Mouse (Mus musculus): ENCODE results near the gene Frem2. TPM values are rescaled to one million over a fixed set of nuclear protein-coding genes. Genes with fewer than 3 reads are reported as not detected.
A peak's percentile ranks its signal among the peaks of the same experiment; 100 is the strongest.

Frem2 gene
- 1.0 and 1.3 TPM in 2 replicates for polyA plus RNA-seq (2014; fragmentation: Nextera tagmentation; extraction: Ambion mirVana)

GRCm38 (mm10) chr3:53656878-53657561 is at the start of gene Frem2:
Gene Frem2, minus strand, starts transcription at chr3:53657355.
- Histone ChIP-seq H3K27me3 (replicated peaks; ENCODE audit: control insufficient read depth, insufficient read depth, low read length) (peaks cover 11% of the 10 kb centered on the region; the same call in 1 of the 2 replicates), H3K27ac (ENCODE audit: low read depth, low read length) (no peak within 1 kb of the TSS), H3K9ac (ENCODE audit: low read length) (peak within 1 kb of the TSS; percentile 68), H3K4me3 (ENCODE audit: low read depth, low read length) (peak within 1 kb of the TSS; percentile 52), H3K4me1 (ENCODE audit: control insufficient read depth, insufficient read depth, low read length) (peaks cover 12% of the 10 kb centered on the region), H3K36me3 (ENCODE audit: control insufficient read depth, insufficient read depth, low read length) (no peaks in the 10 kb centered on the region), H3K9me3 (replicated peaks; ENCODE audit: control insufficient read depth, low read length) (peaks cover 5% of the 10 kb centered on the region; the same call in 1 of the 2 replicates), H3K4me2 (ENCODE audit: low read length) (peak within 1 kb of the TSS; percentile 100)
- DNase-seq (ENCODE audit: low spot score) (peak; percentile 93), ATAC-seq (peak; percentile 96)
- WGBS = under 1% methylated on average over 34 of the region's 34 CpGs

GRCm38 (mm10) chr3:53705992-53706495 is 48.9 kb upstream of the Frem2 start:
- 60% methylated on average over 6 of the region's 6 CpGs for WGBS
- ATAC-seq (no peak), DNase-seq (ENCODE audit: low spot score) (no peak)
- no peak overlapping the region for H3K9ac ChIP-seq (ENCODE audit: low read length)
- no peak overlapping the region for H3K27ac ChIP-seq (ENCODE audit: low read depth, low read length)
- no peaks in the 10 kb centered on the region for H3K27me3 ChIP-seq (replicated peaks; ENCODE audit: control insufficient read depth, insufficient read depth, low read length)
- H3K36me3 ChIP-seq (ENCODE audit: control insufficient read depth, insufficient read depth, low read length) = no peaks in the 10 kb centered on the region
- no peak overlapping the region for H3K4me3 ChIP-seq (ENCODE audit: low read depth, low read length)
- no peak overlapping the region for H3K4me2 ChIP-seq (ENCODE audit: low read length)
- H3K9me3 ChIP-seq (replicated peaks; ENCODE audit: control insufficient read depth, low read length) = no peaks in the 10 kb centered on the region
- peaks cover 8% of the 10 kb centered on the region; the same call in 1 of the 2 replicates for H3K4me1 ChIP-seq (ENCODE audit: control insufficient read depth, insufficient read depth, low read length)

GRCm38 (mm10) chr3:53703126-53703505 is 46.0 kb upstream of the Frem2 start:
- H3K27ac ChIP-seq (ENCODE audit: low read depth, low read length) = peak overlapping the region; percentile 30; the same call in 1 of the 2 replicates
- H3K36me3 ChIP-seq (ENCODE audit: control insufficient read depth, insufficient read depth, low read length) = no peaks in the 10 kb centered on the region
- WGBS = 67% methylated on average over 8 of the region's 8 CpGs
- no peak overlapping the region for H3K9ac ChIP-seq (ENCODE audit: low read length)
- no peaks in the 10 kb centered on the region for H3K27me3 ChIP-seq (replicated peaks; ENCODE audit: control insufficient read depth, insufficient read depth, low read length)
- H3K9me3 ChIP-seq (replicated peaks; ENCODE audit: control insufficient read depth, low read length) = no peaks in the 10 kb centered on the region
- H3K4me1 ChIP-seq (ENCODE audit: control insufficient read depth, insufficient read depth, low read length) = peaks cover 8% of the 10 kb centered on the region; the same call in 1 of the 2 replicates
- H3K4me2 ChIP-seq (ENCODE audit: low read length) = no peak overlapping the region
- ATAC-seq (peak; percentile 78), DNase-seq (ENCODE audit: low spot score) (peak; percentile 44)
- H3K4me3 ChIP-seq (ENCODE audit: low read depth, low read length) = no peak overlapping the region

- DNase-seq (ENCODE audit: low spot score) (peak; percentile 66), ATAC-seq (peak; percentile 66)
- Histone ChIP-seq H3K4me3 (ENCODE audit: low read depth, low read length) (no peak overlapping the region), H3K36me3 (ENCODE audit: control insufficient read depth, insufficient read depth, low read length) (no peaks in the 10 kb centered on the region), H3K27me3 (replicated peaks; ENCODE audit: control insufficient read depth, insufficient read depth, low read length) (no peaks in the 10 kb centered on the region), H3K27ac (ENCODE audit: low read depth, low read length) (peak overlapping the region; percentile 30; the same call in 1 of the 2 replicates), H3K4me1 (ENCODE audit: control insufficient read depth, insufficient read depth, low read length) (peaks cover 8% of the 10 kb centered on the region; the same call in 1 of the 2 replicates), H3K4me2 (ENCODE audit: low read length) (peak overlapping the region; percentile 17; the same call in 1 of the 2 replicates), H3K9ac (ENCODE audit: low read length) (no peak overlapping the region), H3K9me3 (replicated peaks; ENCODE audit: control insufficient read depth, low read length) (no peaks in the 10 kb centered on the region)
- WGBS = 33% methylated on average over 9 of the region's 9 CpGs
These were observed 45.4 kb upstream of the Frem2 start for GRCm38 (mm10) chr3:53702421-53703125.

GRCm38 (mm10) chr3:53701940-53702339 is 44.8 kb upstream of the Frem2 start:
- Histone ChIP-seq H3K4me3 (ENCODE audit: low read depth, low read length) (no peak overlapping the region), H3K27ac (ENCODE audit: low read depth, low read length) (no peak overlapping the region), H3K36me3 (ENCODE audit: control insufficient read depth, insufficient read depth, low read length) (no peaks in the 10 kb centered on the region), H3K4me1 (ENCODE audit: control insufficient read depth, insufficient read depth, low read length) (peaks cover 8% of the 10 kb centered on the region; the same call in 1 of the 2 replicates), H3K9me3 (replicated peaks; ENCODE audit: control insufficient read depth, low read length) (no peaks in the 10 kb centered on the region), H3K27me3 (replicated peaks; ENCODE audit: control insufficient read depth, insufficient read depth, low read length) (no peaks in the 10 kb centered on the region), H3K4me2 (ENCODE audit: low read length) (no peak overlapping the region), H3K9ac (ENCODE audit: low read length) (no peak overlapping the region)
- 57% methylated on average over 1 of the region's 1 CpGs for WGBS
- ATAC-seq (no peak), DNase-seq (ENCODE audit: low spot score) (no peak)

- DNase-seq (ENCODE audit: low spot score) = no peak
- Histone ChIP-seq H3K36me3 (ENCODE audit: control insufficient read depth, insufficient read depth, low read length) (no peaks in the 10 kb centered on the region), H3K4me2 (ENCODE audit: low read length) (no peak overlapping the region), H3K4me1 (ENCODE audit: control insufficient read depth, insufficient read depth, low read length) (no peaks in the 10 kb centered on the region), H3K9ac (ENCODE audit: low read length) (no peak overlapping the region), H3K9me3 (replicated peaks; ENCODE audit: control insufficient read depth, low read length) (no peaks in the 10 kb centered on the region), H3K27me3 (replicated peaks; ENCODE audit: control insufficient read depth, insufficient read depth, low read length) (no peaks in the 10 kb centered on the region), H3K27ac (ENCODE audit: low read depth, low read length) (no peak overlapping the region), H3K4me3 (ENCODE audit: low read depth, low read length) (no peak overlapping the region)
- ATAC-seq = no peak
- WGBS = 91% methylated on average over 6 of the region's 6 CpGs
These were observed 30.6 kb upstream of the Frem2 start for GRCm38 (mm10) chr3:53687776-53688175.

- 85% methylated on average over 2 of the region's 2 CpGs for WGBS
- no peak overlapping the region for H3K4me3 ChIP-seq (ENCODE audit: low read depth, low read length)
- no peak overlapping the region for H3K27ac ChIP-seq (ENCODE audit: low read depth, low read length)
- H3K9ac ChIP-seq (ENCODE audit: low read length) = no peak overlapping the region
- no peaks in the 10 kb centered on the region for H3K27me3 ChIP-seq (replicated peaks; ENCODE audit: control insufficient read depth, insufficient read depth, low read length)
- no peak overlapping the region for H3K4me2 ChIP-seq (ENCODE audit: low read length)
- no peaks in the 10 kb centered on the region for H3K36me3 ChIP-seq (ENCODE audit: control insufficient read depth, insufficient read depth, low read length)
- H3K4me1 ChIP-seq (ENCODE audit: control insufficient read depth, insufficient read depth, low read length) = no peaks in the 10 kb centered on the region
- ATAC-seq (no peak), DNase-seq (ENCODE audit: low spot score) (no peak)
- H3K9me3 ChIP-seq (replicated peaks; ENCODE audit: control insufficient read depth, low read length) = no peaks in the 10 kb centered on the region
These were observed 25.1 kb upstream of the Frem2 start for GRCm38 (mm10) chr3:53682244-53682643.

- ATAC-seq = no peak
- no peaks in the 10 kb centered on the region for H3K36me3 ChIP-seq (ENCODE audit: control insufficient read depth, insufficient read depth, low read length)
- no peak for DNase-seq (ENCODE audit: low spot score)
These were observed 23.7 kb upstream of the Frem2 start for GRCm38 (mm10) chr3:53680816-53681215.

More at GRCm38 (mm10) chr3:53680816-53681215, 23.7 kb upstream of the Frem2 start:
- H3K27me3 ChIP-seq (replicated peaks; ENCODE audit: control insufficient read depth, insufficient read depth, low read length) = no peaks in the 10 kb centered on the region
- 23% methylated on average over 2 of the region's 2 CpGs for WGBS
- H3K4me3 ChIP-seq (ENCODE audit: low read depth, low read length) = no peak overlapping the region
- no peak overlapping the region for H3K9ac ChIP-seq (ENCODE audit: low read length)
- no peak overlapping the region for H3K4me2 ChIP-seq (ENCODE audit: low read length)
- no peaks in the 10 kb centered on the region for H3K4me1 ChIP-seq (ENCODE audit: control insufficient read depth, insufficient read depth, low read length)
- no peak overlapping the region for H3K27ac ChIP-seq (ENCODE audit: low read depth, low read length)
- H3K9me3 ChIP-seq (replicated peaks; ENCODE audit: control insufficient read depth, low read length) = no peaks in the 10 kb centered on the region

Data from forebrain, embryonic 14.5 days (tissue).